Mouse (Mus musculus): ENCODE measurements around the gene AL607142.1. TPM values are rescaled to one million over a fixed set of nuclear protein-coding genes. Genes with fewer than 3 reads are reported as not detected.

The AL607142.1 gene
- polyA plus RNA-seq, 1 experiment from 2014 or later: not detected

DNA sequence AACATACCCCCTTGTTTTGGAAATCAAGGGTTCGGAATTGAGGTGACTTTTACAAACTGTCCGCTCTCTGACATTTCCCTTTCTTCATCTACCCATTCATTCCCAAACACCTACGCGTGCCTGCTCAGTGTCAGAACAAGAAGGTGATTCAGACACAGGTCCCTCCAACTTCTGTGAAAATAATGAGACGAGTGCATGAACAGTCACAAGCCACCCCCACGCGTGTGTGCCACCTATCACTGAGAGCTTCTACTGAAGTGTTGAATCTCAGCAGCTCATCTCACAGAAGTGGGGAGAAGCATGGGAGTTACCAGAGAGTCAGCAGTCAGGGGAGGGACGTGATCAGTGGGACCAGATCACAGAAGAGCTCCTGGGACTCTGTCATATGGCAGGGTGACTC, 12.5 kb downstream of the AL607142.1 start:
- WGBS (ENCODE audit: insufficient replicate concordance): 80% methylated on average over 8 of the region's 8 CpGs
- no peak for ATAC-seq
- Histone ChIP-seq H3K4me2 (ENCODE audit: low read depth, low read length) (no peak overlapping the region), H3K27me3 (ENCODE audit: insufficient read depth, low read length) (no peaks in the 10 kb centered on the region), H3K4me3 (ENCODE audit: low read depth, low read length) (no peak overlapping the region), H3K9ac (replicated peaks) (no peak overlapping the region), H3K27ac (ENCODE audit: low read depth) (no peak overlapping the region), H3K9me3 (ENCODE audit: low read length) (no peaks in the 10 kb centered on the region), H3K36me3 (replicated peaks; ENCODE audit: insufficient read depth, low read length) (no peaks in the 10 kb centered on the region), H3K4me1 (ENCODE audit: insufficient read depth) (no peaks in the 10 kb centered on the region)
- TF ChIP-seq EP300 (IDR thresholded peaks at IDR 0.05; ENCODE audit: low read depth) (no peak), CTCF (IDR thresholded peaks at IDR 0.05; ENCODE audit: low read depth) (no peak)
- DNase-seq: no peak

DNA sequence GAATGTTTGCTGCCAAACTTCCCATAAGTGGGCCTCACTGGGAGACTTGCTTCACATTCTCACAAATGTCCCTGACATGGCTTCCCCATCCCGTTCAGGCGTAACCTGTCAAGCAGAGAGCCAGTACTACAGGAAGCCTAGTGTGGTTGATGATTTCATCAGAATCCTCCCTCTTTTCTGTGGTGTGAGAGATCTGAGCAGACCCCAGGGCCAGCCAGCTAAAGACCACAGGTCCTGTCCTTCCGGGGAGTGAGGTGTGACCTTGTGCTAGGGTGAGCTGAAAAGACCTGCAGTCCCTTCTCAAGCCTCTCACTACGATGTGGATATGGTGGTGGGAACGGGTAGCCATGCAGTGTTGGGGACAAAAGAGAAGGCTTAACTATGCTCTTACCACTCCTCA, 17.7 kb downstream of the AL607142.1 start:
- no peak for DNase-seq
- no peak for ATAC-seq
- Histone ChIP-seq H3K9ac (replicated peaks) (no peak overlapping the region), H3K4me3 (ENCODE audit: low read depth, low read length) (no peak overlapping the region), H3K4me2 (ENCODE audit: low read depth, low read length) (no peak overlapping the region), H3K4me1 (ENCODE audit: insufficient read depth) (no peaks in the 10 kb centered on the region), H3K36me3 (replicated peaks; ENCODE audit: insufficient read depth, low read length) (no peaks in the 10 kb centered on the region), H3K27me3 (ENCODE audit: insufficient read depth, low read length) (no peaks in the 10 kb centered on the region), H3K9me3 (ENCODE audit: low read length) (no peaks in the 10 kb centered on the region), H3K27ac (ENCODE audit: low read depth) (no peak overlapping the region)
- 64% methylated on average over 5 of the region's 5 CpGs for WGBS (ENCODE audit: insufficient replicate concordance)
- no peak for TF ChIP-seq CTCF (IDR thresholded peaks at IDR 0.05; ENCODE audit: low read depth)
- no peak for TF ChIP-seq EP300 (IDR thresholded peaks at IDR 0.05; ENCODE audit: low read depth)

DNA sequence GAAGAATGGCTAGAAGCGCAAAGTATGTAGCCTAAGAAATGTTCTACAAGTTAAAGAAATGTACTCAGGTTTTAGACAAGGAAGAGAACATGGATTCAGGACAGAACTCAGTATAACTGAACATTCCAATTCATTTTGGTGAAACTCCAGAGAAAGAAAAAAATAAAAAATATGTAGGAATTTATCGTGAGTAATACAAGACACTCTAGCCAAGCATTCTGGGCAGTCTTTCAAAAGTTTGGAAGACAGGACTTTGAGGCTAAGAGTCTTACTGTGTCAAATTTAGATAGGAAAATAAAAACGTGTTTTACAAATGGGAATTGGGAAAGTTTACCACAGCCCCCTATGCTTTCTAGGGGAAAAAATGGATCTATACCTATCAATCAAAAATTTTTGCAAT, 18.9 kb downstream of the AL607142.1 start:
- Histone ChIP-seq H3K36me3 (replicated peaks; ENCODE audit: insufficient read depth, low read length) (no peaks in the 10 kb centered on the region), H3K9me3 (ENCODE audit: low read length) (no peaks in the 10 kb centered on the region), H3K4me2 (ENCODE audit: low read depth, low read length) (no peak overlapping the region), H3K4me1 (ENCODE audit: insufficient read depth) (no peaks in the 10 kb centered on the region), H3K27me3 (ENCODE audit: insufficient read depth, low read length) (no peaks in the 10 kb centered on the region), H3K9ac (replicated peaks) (no peak overlapping the region), H3K27ac (ENCODE audit: low read depth) (no peak overlapping the region), H3K4me3 (ENCODE audit: low read depth, low read length) (no peak overlapping the region)
- DNase-seq (no peak), ATAC-seq (no peak)
- 69% methylated on average over 3 of the region's 3 CpGs for WGBS (ENCODE audit: insufficient replicate concordance)
- TF ChIP-seq EP300 (IDR thresholded peaks at IDR 0.05; ENCODE audit: low read depth) (no peak), CTCF (IDR thresholded peaks at IDR 0.05; ENCODE audit: low read depth) (no peak)

DNA sequence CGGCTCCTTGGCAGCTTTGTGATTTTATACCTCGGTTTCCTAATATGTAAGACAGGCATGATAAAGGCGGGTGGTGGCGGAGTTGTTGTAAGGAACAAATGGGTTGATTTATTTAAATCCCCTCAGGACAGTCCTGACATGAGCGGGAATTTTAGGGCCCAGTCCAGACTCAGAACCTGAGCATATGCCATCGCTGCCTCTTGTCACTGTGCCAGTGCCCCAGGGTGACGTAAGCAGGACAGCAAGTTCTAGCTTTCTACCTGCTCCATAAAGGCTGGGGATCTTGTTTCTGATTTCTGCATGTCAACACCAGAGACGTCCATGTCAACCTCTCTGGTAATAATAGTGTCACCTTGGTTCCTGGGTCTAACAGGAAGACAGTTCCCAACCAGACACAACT, 24.7 kb downstream of the AL607142.1 start:
- Histone ChIP-seq H3K27ac (ENCODE audit: low read depth) (no peak overlapping the region), H3K4me2 (ENCODE audit: low read depth, low read length) (no peak overlapping the region), H3K4me1 (ENCODE audit: insufficient read depth) (no peaks in the 10 kb centered on the region), H3K27me3 (ENCODE audit: insufficient read depth, low read length) (no peaks in the 10 kb centered on the region), H3K36me3 (replicated peaks; ENCODE audit: insufficient read depth, low read length) (no peaks in the 10 kb centered on the region), H3K9me3 (ENCODE audit: low read length) (no peaks in the 10 kb centered on the region), H3K4me3 (ENCODE audit: low read depth, low read length) (no peak overlapping the region), H3K9ac (replicated peaks) (no peak overlapping the region)
- ATAC-seq (no peak), DNase-seq (no peak)
- WGBS (ENCODE audit: insufficient replicate concordance): 74% methylated on average over 8 of the region's 8 CpGs
- TF ChIP-seq CTCF (IDR thresholded peaks at IDR 0.05; ENCODE audit: low read depth) (no peak), EP300 (IDR thresholded peaks at IDR 0.05; ENCODE audit: low read depth) (no peak)

DNA sequence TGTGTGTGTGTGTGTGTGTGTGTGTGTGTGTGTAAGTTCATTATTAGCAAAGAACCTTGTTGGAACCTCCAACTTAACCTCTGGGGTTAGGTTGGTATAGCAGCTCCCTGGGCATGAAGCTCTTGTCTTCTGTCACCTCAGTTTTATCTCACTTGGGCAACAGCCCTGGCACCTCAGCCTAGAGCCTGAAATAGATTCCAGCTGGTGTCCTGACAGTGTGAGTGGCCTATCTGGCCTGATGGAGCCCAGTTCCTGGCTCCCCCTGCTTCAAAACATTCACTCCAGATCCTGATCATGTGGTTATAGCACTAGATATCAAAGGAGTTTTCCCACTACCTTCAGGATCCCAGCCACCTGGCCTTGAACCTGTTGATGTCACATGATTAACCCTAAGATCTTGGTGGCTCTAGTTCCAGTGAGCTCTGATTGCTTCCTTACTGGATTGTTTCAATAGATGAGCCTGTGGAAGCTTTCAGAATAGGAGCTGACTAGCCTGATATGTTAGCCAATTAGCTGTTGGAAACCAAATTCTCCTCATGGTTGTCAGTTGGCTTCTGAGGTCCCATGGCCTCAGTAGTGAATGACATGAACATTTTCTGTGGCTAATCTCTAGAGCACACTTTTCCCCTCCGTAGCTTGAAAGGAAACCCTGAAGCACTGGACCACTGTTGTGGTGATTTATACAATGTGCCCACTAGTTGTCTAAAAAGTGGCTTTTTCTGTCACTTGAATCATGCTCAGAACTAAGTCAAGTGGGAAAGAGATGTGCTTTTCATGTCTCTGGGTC, 27.4 kb downstream of the AL607142.1 start:
- Histone ChIP-seq H3K9me3 (ENCODE audit: low read length) (no peaks in the 10 kb centered on the region), H3K4me2 (ENCODE audit: low read depth, low read length) (no peak overlapping the region), H3K4me1 (ENCODE audit: insufficient read depth) (no peaks in the 10 kb centered on the region), H3K4me3 (ENCODE audit: low read depth, low read length) (no peak overlapping the region), H3K36me3 (replicated peaks; ENCODE audit: insufficient read depth, low read length) (no peaks in the 10 kb centered on the region), H3K9ac (replicated peaks) (no peak overlapping the region), H3K27ac (ENCODE audit: low read depth) (no peak overlapping the region), H3K27me3 (ENCODE audit: insufficient read depth, low read length) (no peaks in the 10 kb centered on the region)
- TF ChIP-seq CTCF (IDR thresholded peaks at IDR 0.05; ENCODE audit: low read depth): no peak
- TF ChIP-seq EP300 (IDR thresholded peaks at IDR 0.05; ENCODE audit: low read depth): no peak
- 63% methylated on average over 1 of the region's 1 CpGs for WGBS (ENCODE audit: insufficient replicate concordance)
- ATAC-seq: no peak
- no peak for DNase-seq

DNA sequence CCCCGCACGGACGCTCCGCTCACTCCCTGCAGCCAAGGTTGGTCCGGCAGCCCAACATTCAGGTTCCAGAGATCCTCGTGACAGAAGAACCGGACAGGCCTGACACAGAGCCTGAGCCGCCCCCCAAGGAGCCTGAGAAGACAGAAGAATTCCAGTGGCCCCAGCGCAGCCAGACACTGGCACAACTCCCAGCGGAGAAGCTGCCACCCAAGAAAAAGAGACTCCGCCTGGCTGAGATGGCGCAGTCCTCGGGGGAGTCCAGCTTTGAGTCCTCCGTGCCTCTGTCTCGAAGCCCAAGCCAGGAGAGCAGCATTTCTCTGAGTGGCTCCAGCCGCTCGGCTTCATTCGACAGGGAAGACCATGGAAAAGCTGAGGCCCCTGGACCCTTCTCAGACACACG, 32.1 kb downstream of the AL607142.1 start:
- H3K36me3 ChIP-seq (replicated peaks; ENCODE audit: insufficient read depth, low read length): no peaks in the 10 kb centered on the region
- DNase-seq (no peak), ATAC-seq (no peak)
- no peak overlapping the region for H3K4me3 ChIP-seq (ENCODE audit: low read depth, low read length)
- H3K27me3 ChIP-seq (ENCODE audit: insufficient read depth, low read length): no peaks in the 10 kb centered on the region
- no peak overlapping the region for H3K4me2 ChIP-seq (ENCODE audit: low read depth, low read length)
- WGBS (ENCODE audit: insufficient replicate concordance): 87% methylated on average over 19 of the region's 19 CpGs
- H3K9ac ChIP-seq (replicated peaks): no peak overlapping the region
- H3K4me1 ChIP-seq (ENCODE audit: insufficient read depth): no peaks in the 10 kb centered on the region
- TF ChIP-seq CTCF (IDR thresholded peaks at IDR 0.05; ENCODE audit: low read depth) (no peak), EP300 (IDR thresholded peaks at IDR 0.05; ENCODE audit: low read depth) (no peak)
- no peaks in the 10 kb centered on the region for H3K9me3 ChIP-seq (ENCODE audit: low read length)
- H3K27ac ChIP-seq (ENCODE audit: low read depth): no peak overlapping the region

Measured in liver, postnatal 0 days (tissue).